Mouse (Mus musculus) gastrocnemius, postnatal 4 days (tissue): Measurements from ENCODE around the gene 4933405L10Rik. TPM values are rescaled to one million over a fixed set of nuclear protein-coding genes. Genes with fewer than 3 reads are reported as not detected.

ENCODE experiments used
- DNase-seq, 2 experiments: peaks; one replicate each; pipeline ENCODE4 v3.0.0; 2021 to 2022; ENCODE audit warnings: low spot score in 2 of 2, mixed read lengths in 2 of 2
- total RNA-seq, 2 experiments: library from RNA; stranded (reverse); gene quantifications; 2 replicates each; pipeline ENCODE4 v1.2.3; 2021

The 4933405L10Rik gene
- total RNA-seq, 2 experiments from 2014 or later = not detected

GRCm38 (mm10) chr8:105753916-105754315 is 46.5 kb downstream of the 4933405L10Rik start:
- no peak for DNase-seq

- DNase-seq = no peak
Measured at GRCm38 (mm10) chr8:105754688-105755087, 47.2 kb downstream of the 4933405L10Rik start.

GRCm38 (mm10) chr8:105757796-105758276 is 50.4 kb downstream of the 4933405L10Rik start:
- DNase-seq = no peak

GRCm38 (mm10) chr8:105758277-105759108 is 51.0 kb downstream of the 4933405L10Rik start, which contains the start of gene Gfod2:
Gfod2 (minus strand) TSS chr8:105758664.
- peak; percentile 92 to 97 for DNase-seq

Other genes starting within 250 kb of the 4933405L10Rik start
- gene Tppp3, start 236.1 kb upstream of the 4933405L10Rik start, total RNA-seq = 100 to 1,000 TPM; 527 to 572 TPM
- 10 to 100 TPM; 21.0 to 21.6 TPM for gene Zdhhc1, start 210.8 kb upstream of the 4933405L10Rik start, total RNA-seq
- gene Hsd11b2, start 188.9 kb upstream of the 4933405L10Rik start, total RNA-seq = 10 to 100 TPM; 13.3 to 14.8 TPM
- 10 to 100 TPM; 71.8 to 71.9 TPM for gene Atp6v0d1, start 141.6 kb upstream of the 4933405L10Rik start, total RNA-seq
- gene Ripor1, start 102.4 kb upstream of the 4933405L10Rik start, total RNA-seq = 10 to 100 TPM; 31.9 to 32.4 TPM
- 10 to 100 TPM; 57.4 to 58.4 TPM for gene Ctcf, start 71.1 kb upstream of the 4933405L10Rik start, total RNA-seq
- gene Agrp, start 70.3 kb upstream of the 4933405L10Rik start, total RNA-seq = under 1 TPM in 1 of 2 experiments, not detected in 1; 0.59 TPM
- gene Carmil2, start 21.4 kb upstream of the 4933405L10Rik start, total RNA-seq = under 1 TPM; 0.26 to 0.74 TPM
- 10 to 100 TPM; 23.1 to 24.0 TPM for gene Acd, start 6.6 kb upstream of the 4933405L10Rik start, total RNA-seq
- 1 to 10 TPM; 7.4 to 7.5 TPM for gene Pard6a, start 6.5 kb upstream of the 4933405L10Rik start, total RNA-seq
- gene Enkd1, start 555 bp downstream of the 4933405L10Rik start, total RNA-seq = 1 to 10 TPM; 4.4 to 5.1 TPM
- 1 to 10 TPM; 5.2 to 6.0 TPM for gene Gfod2, start 51.0 kb downstream of the 4933405L10Rik start, total RNA-seq
- gene Ranbp10, start 119.7 kb downstream of the 4933405L10Rik start, total RNA-seq = 10 to 100 TPM; 28.6 to 32.3 TPM
- gene Tsnaxip1, start 120.1 kb downstream of the 4933405L10Rik start, total RNA-seq = under 1 TPM; 0.74 to 0.75 TPM
- gene Cenpt, start 145.6 kb downstream of the 4933405L10Rik start, total RNA-seq = 10 to 100 TPM; 11.5 to 12.9 TPM
- 10 to 100 TPM; 37.5 to 39.2 TPM for gene Thap11, start 147.5 kb downstream of the 4933405L10Rik start, total RNA-seq
- gene Nutf2, start 152.9 kb downstream of the 4933405L10Rik start, total RNA-seq = 10 to 100 TPM; 78.1 to 89.5 TPM
- gene Edc4, start 173.2 kb downstream of the 4933405L10Rik start, total RNA-seq = 10 to 100 TPM; 38.8 to 44.5 TPM
- gene Nrn1l, start 185.9 kb downstream of the 4933405L10Rik start, total RNA-seq = 1 to 10 TPM in 1 of 2 experiments, under 1 TPM in 1; 0.49 to 1.4 TPM
- gene Pskh1, start 192.8 kb downstream of the 4933405L10Rik start, total RNA-seq = 10 to 100 TPM; 24.7 to 25.0 TPM
- gene Ctrl, start 226.2 kb downstream of the 4933405L10Rik start, total RNA-seq = under 1 TPM in 1 of 2 experiments, not detected in 1; 0.44 TPM
- gene Psmb10, start 230.8 kb downstream of the 4933405L10Rik start, total RNA-seq = 10 to 100 TPM; 26.8 to 29.8 TPM
- 1 to 10 TPM; 1.5 to 1.7 TPM for gene Lcat, start 235.7 kb downstream of the 4933405L10Rik start, total RNA-seq